Mouse (Mus musculus): ENCODE results near the gene Agbl1.

GRCm38 (mm10) chr7:76474233-76474632, 244.5 kb downstream of the Agbl1 start:
- TF ChIP-seq CTCF (IDR thresholded peaks at IDR 0.05; ENCODE audit: borderline replicate concordance, insufficient read depth, low read length) (no peak), POLR2A (IDR thresholded peaks at IDR 0.05; ENCODE audit: low read depth, low read length) (no peak)

Data from embryonic fibroblast, embryonic 13.5 days (primary cell).